Mouse (Mus musculus) limb, embryonic 12.5 days (tissue): ENCODE measurements around the gene Olfr452. TPM values are rescaled to one million over a fixed set of nuclear protein-coding genes. Genes with fewer than 3 reads are reported as not detected.

Experiments
- polyA plus RNA-seq: library from polyadenylated mRNA; unstranded; fragments of >200 nt; fragmentation: Nextera tagmentation; extraction: Ambion mirVana; gene quantifications from 2 replicates; pipeline ENCODE4 v1.2.1, GENCODE M21; 2016

The Olfr452 gene
- polyA plus RNA-seq, 1 experiment from 2014 or later = not detected

Other genes starting within 250 kb of the Olfr452 start
- not detected in 2 replicates for gene Olfr455, start 237.5 kb upstream of the Olfr452 start, polyA plus RNA-seq
- not detected in 2 replicates for gene Tcaf3, start 187.4 kb upstream of the Olfr452 start, polyA plus RNA-seq
- 5.3 and 5.6 TPM in 2 replicates for gene Tcaf2, start 139.8 kb upstream of the Olfr452 start, polyA plus RNA-seq
- 93.3 and 93.4 TPM in 2 replicates for gene Tcaf1, start 75.0 kb upstream of the Olfr452 start, polyA plus RNA-seq
- not detected in 2 replicates for gene Olfr453, start 45.7 kb upstream of the Olfr452 start, polyA plus RNA-seq
- gene Olfr38, start 28.7 kb upstream of the Olfr452 start, polyA plus RNA-seq = not detected in 2 replicates
- not detected in 2 replicates for gene Olfr450, start 26.8 kb downstream of the Olfr452 start, polyA plus RNA-seq
- gene Olfr449, start 49.3 kb downstream of the Olfr452 start, polyA plus RNA-seq = not detected in 2 replicates
- gene Olfr448, start 105.3 kb downstream of the Olfr452 start, polyA plus RNA-seq = not detected in 2 replicates
- gene Olfr447, start 123.8 kb downstream of the Olfr452 start, polyA plus RNA-seq = not detected in 2 replicates
- not detected in 2 replicates for gene Olfr446, start 136.3 kb downstream of the Olfr452 start, polyA plus RNA-seq
- gene Olfr444, start 164.0 kb downstream of the Olfr452 start, polyA plus RNA-seq = not detected in 2 replicates